Mouse (Mus musculus) CD4-positive helper T cell, adult 2 months (primary cell): Measurements from ENCODE around the gene Tmem126b.

Experiments
- DNase-seq: peaks from one replicate; pipeline ENCODE4 v3.0.0-alpha.2; 2012; ENCODE audit warnings: low read depth, missing footprints, low spot score

The Tmem126b gene

GRCm38 (mm10) chr7:90426020-90427001 is 49.5 kb downstream of the Tmem126b start, which contains the start of gene Ccdc89:
TSS of gene Ccdc89 (plus strand) at chr7:90426577.
- DNase-seq, result peak; percentile 55
